Mouse (Mus musculus): ENCODE results near the gene Plekhg1. TPM values are rescaled to one million over a fixed set of nuclear protein-coding genes. Genes with fewer than 3 reads are reported as not detected.

The Plekhg1 gene
- total and polyA plus RNA-seq, 3 experiments: 0.60 to 0.97 (median 0.68) TPM

DNA sequence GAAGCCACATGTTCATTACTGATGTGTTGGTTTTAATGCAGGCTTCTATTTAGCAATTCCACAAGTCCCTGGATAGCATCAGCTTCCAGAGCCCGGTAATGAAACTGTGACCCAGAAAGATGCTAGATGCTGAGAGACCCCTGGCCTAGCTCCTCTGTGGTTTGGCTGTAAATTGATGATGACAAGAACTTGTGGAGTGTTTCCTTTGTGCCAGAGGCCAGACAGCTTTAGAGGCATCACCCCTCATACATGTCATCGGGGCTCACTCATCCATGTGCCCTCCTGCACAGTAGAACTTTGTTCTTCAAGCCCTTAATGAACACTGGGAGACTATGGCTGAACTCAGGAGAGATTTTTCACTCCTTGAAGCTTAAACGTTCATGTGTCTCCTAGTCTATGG lies 165.6 kb downstream of the Plekhg1 start:
- no peak for DNase-seq (ENCODE audit: extremely low read depth)
- TF ChIP-seq MYC (IDR thresholded peaks at IDR 0.05; ENCODE audit: low read depth, low read length): no peak
- no peak for TF ChIP-seq NELFE (IDR thresholded peaks at IDR 0.05; ENCODE audit: low read depth, low read length)
- no peak for TF ChIP-seq MAX (IDR thresholded peaks at IDR 0.05; ENCODE audit: low read length)
- TF ChIP-seq ZMIZ1 (IDR thresholded peaks at IDR 0.05; ENCODE audit: low read depth, low read length): no peak
- no peak for TF ChIP-seq ZNF384 (IDR thresholded peaks at IDR 0.05; ENCODE audit: low read depth, low read length)
- TF ChIP-seq ZKSCAN1 (IDR thresholded peaks at IDR 0.05; ENCODE audit: borderline replicate concordance, low read depth, low read length): no peak
- no peak for TF ChIP-seq ZC3H11A (IDR thresholded peaks at IDR 0.05; ENCODE audit: low read depth, low read length)
- TF ChIP-seq TBP (conservative IDR thresholded peaks at IDR 0.05; ENCODE audit: low read depth, low read length): no peak
- TF ChIP-seq KAT2A (IDR thresholded peaks at IDR 0.05; ENCODE audit: insufficient replicate concordance, low read length): no peak
- no peak for TF ChIP-seq CTCF (conservative IDR thresholded peaks at IDR 0.05 in 1 of 2, IDR thresholded peaks at IDR 0.05 in 1 of 2; ENCODE audit: low read depth in 2 of 2, low read length in 2 of 2)
- TF ChIP-seq E2F4 (IDR thresholded peaks at IDR 0.05; ENCODE audit: insufficient replicate concordance, low read depth, low read length): no peak
- TF ChIP-seq ELF1 (IDR thresholded peaks at IDR 0.05; ENCODE audit: low read depth, low read length): no peak
- no peak for TF ChIP-seq IRF4 (IDR thresholded peaks at IDR 0.05; ENCODE audit: low read depth, low read length)
- no peak for TF ChIP-seq MXI1 (IDR thresholded peaks at IDR 0.05; ENCODE audit: low read depth, low read length)
- TF ChIP-seq USF1 (IDR thresholded peaks at IDR 0.05; ENCODE audit: low read depth, low read length): no peak
- in situ Hi-C loops (cut with MboI; ENCODE audit: low pct_ligation_motif_present, low pct_unique_long_range_greater_than_20kb, low sequenced_read_pairs) (no loop called here), dilution Hi-C loops (cut with MboI; ENCODE audit: extremely low pct_ligation_motif_present, extremely low pct_unique_long_range_greater_than_20kb, low sequenced_read_pairs) (no loop called here)
- Histone ChIP-seq H3K9me3 (replicated peaks; ENCODE audit: low read length) (no peaks in the 10 kb centered on the region), H3K36me3 (replicated peaks in 1 of 2; ENCODE audit: control insufficient read depth in 1 of 2, insufficient read depth in 1 of 2, low read length in 1 of 2) (no peaks in the 10 kb centered on the region), H3K4me2 (ENCODE audit: insufficient read depth, low read depth, poor library complexity, severe bottlenecking) (no peak overlapping the region), H3K27ac (ENCODE audit: insufficient read depth, low read depth) (no peak overlapping the region), H3K27me3 (replicated peaks) (no peaks in the 10 kb centered on the region), H3K9ac (ENCODE audit: insufficient read depth, low read depth) (no peak overlapping the region), H3K79me2 (replicated peaks; ENCODE audit: control insufficient read depth, extremely low read depth, insufficient read depth, poor library complexity, severe bottlenecking) (no peaks in the 10 kb centered on the region), H3K4me3 (replicated peaks in 1 of 3; ENCODE audit: low read depth in 2 of 3, low read length in 2 of 3, poor library complexity in 1 of 3) (no peak overlapping the region), H3K4me1 (ENCODE audit: control insufficient read depth in 1 of 2, insufficient read depth in 2 of 2) (no peaks in the 10 kb centered on the region)

DNA sequence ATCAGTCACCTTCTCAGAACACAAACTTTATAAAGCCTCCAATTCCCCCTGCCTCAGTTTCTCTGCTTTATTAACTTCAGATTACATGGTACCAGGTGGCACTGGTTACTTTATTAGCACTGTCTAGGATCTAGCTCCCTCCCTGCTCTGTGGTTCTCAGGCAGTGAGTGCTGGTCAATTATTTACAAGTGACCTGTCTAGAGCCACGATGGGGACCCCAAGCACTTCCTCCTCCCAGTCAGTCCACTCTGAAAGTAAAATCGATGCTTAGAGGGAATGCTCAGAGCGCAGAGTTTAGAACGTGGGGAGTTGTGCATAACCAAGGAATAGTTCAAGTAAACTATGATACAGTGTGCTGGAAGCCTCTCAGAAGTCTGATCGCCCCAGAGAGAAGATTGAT lies 173.9 kb downstream of the Plekhg1 start:
- Histone ChIP-seq H3K9ac (ENCODE audit: insufficient read depth, low read depth) (no peak overlapping the region), H3K9me3 (replicated peaks; ENCODE audit: low read length) (no peaks in the 10 kb centered on the region), H3K4me1 (ENCODE audit: control insufficient read depth in 1 of 2, insufficient read depth in 2 of 2) (no peaks in the 10 kb centered on the region), H3K36me3 (replicated peaks in 1 of 2; ENCODE audit: control insufficient read depth in 1 of 2, insufficient read depth in 1 of 2, low read length in 1 of 2) (no peaks in the 10 kb centered on the region), H3K27me3 (replicated peaks) (no peaks in the 10 kb centered on the region), H3K4me3 (replicated peaks in 1 of 3; ENCODE audit: low read depth in 2 of 3, low read length in 2 of 3, poor library complexity in 1 of 3) (no peak overlapping the region), H3K4me2 (ENCODE audit: insufficient read depth, low read depth, poor library complexity, severe bottlenecking) (no peak overlapping the region), H3K27ac (ENCODE audit: insufficient read depth, low read depth) (no peak overlapping the region), H3K79me2 (replicated peaks; ENCODE audit: control insufficient read depth, extremely low read depth, insufficient read depth, poor library complexity, severe bottlenecking) (no peaks in the 10 kb centered on the region)
- dilution Hi-C loops (cut with MboI; ENCODE audit: extremely low pct_ligation_motif_present, extremely low pct_unique_long_range_greater_than_20kb, low sequenced_read_pairs) (no loop called here), in situ Hi-C loops (cut with MboI; ENCODE audit: low pct_ligation_motif_present, low pct_unique_long_range_greater_than_20kb, low sequenced_read_pairs) (no loop called here)
- TF ChIP-seq SMC3 (IDR thresholded peaks at IDR 0.05; ENCODE audit: low read depth, low read length) (no peak), USF2 (conservative IDR thresholded peaks at IDR 0.05; ENCODE audit: low read depth, low read length) (no peak), USF1 (IDR thresholded peaks at IDR 0.05; ENCODE audit: low read depth, low read length) (no peak), CHD2 (IDR thresholded peaks at IDR 0.05; ENCODE audit: low read length) (no peak), ZMIZ1 (IDR thresholded peaks at IDR 0.05; ENCODE audit: low read depth, low read length) (no peak), KAT2A (IDR thresholded peaks at IDR 0.05; ENCODE audit: insufficient replicate concordance, low read length) (no peak), MAZ (IDR thresholded peaks at IDR 0.05; ENCODE audit: low read depth, low read length) (no peak), EP300 (IDR thresholded peaks at IDR 0.05; ENCODE audit: low read length) (no peak), ZKSCAN1 (IDR thresholded peaks at IDR 0.05; ENCODE audit: borderline replicate concordance, low read depth, low read length) (no peak), ZNF384 (IDR thresholded peaks at IDR 0.05; ENCODE audit: low read depth, low read length) (no peak), NELFE (IDR thresholded peaks at IDR 0.05; ENCODE audit: low read depth, low read length) (no peak), HCFC1 (IDR thresholded peaks at IDR 0.05; ENCODE audit: low read depth, low read length) (no peak), ZC3H11A (IDR thresholded peaks at IDR 0.05; ENCODE audit: low read depth, low read length) (no peak), GABPA (IDR thresholded peaks at IDR 0.05; ENCODE audit: insufficient replicate concordance, low read depth, low read length) (no peak), POLR2AphosphoS2 (IDR thresholded peaks at IDR 0.05; ENCODE audit: low read depth, low read length) (no peak), RCOR1 (conservative IDR thresholded peaks at IDR 0.05; ENCODE audit: low read depth, low read length) (no peak), ELF1 (IDR thresholded peaks at IDR 0.05; ENCODE audit: low read depth, low read length) (no peak)
- DNase-seq (ENCODE audit: extremely low read depth): no peak
